Mouse (Mus musculus): ENCODE measurements around the gene Arhgap9.

Arhgap9 gene

GRCm38 (mm10) chr10:127322178-127322577 lies 414 bp downstream of the Arhgap9 start:
- no peak for DNase-seq (ENCODE audit: extremely low read depth, insufficient read length, low spot score)

GRCm38 (mm10) chr10:127322669-127323068 lies 905 bp downstream of the Arhgap9 start:
- DNase-seq (ENCODE audit: extremely low read depth, insufficient read length, low spot score), result no peak

GRCm38 (mm10) chr10:127323131-127323855 lies 1.5 kb downstream of the Arhgap9 start:
- no peak for DNase-seq (ENCODE audit: extremely low read depth, insufficient read length, low spot score)

GRCm38 (mm10) chr10:127324495-127324894 lies 2.7 kb downstream of the Arhgap9 start:
- no peak for DNase-seq (ENCODE audit: extremely low read depth, insufficient read length, low spot score)

- no peak for DNase-seq (ENCODE audit: extremely low read depth, insufficient read length, low spot score)
These were observed 3.8 kb downstream of the Arhgap9 start for GRCm38 (mm10) chr10:127325454-127326016.

- no peak for DNase-seq (ENCODE audit: extremely low read depth, insufficient read length, low spot score)
These were observed 4.4 kb downstream of the Arhgap9 start for GRCm38 (mm10) chr10:127326017-127326801.

- DNase-seq (ENCODE audit: extremely low read depth, insufficient read length, low spot score), result no peak
These were observed 5.1 kb downstream of the Arhgap9 start for GRCm38 (mm10) chr10:127326828-127327227.

GRCm38 (mm10) chr10:127327461-127328145 lies 5.8 kb downstream of the Arhgap9 start:
- no peak for DNase-seq (ENCODE audit: extremely low read depth, insufficient read length, low spot score)

- no peak for DNase-seq (ENCODE audit: extremely low read depth, insufficient read length, low spot score)
These were observed 8.4 kb downstream of the Arhgap9 start for GRCm38 (mm10) chr10:127330212-127330611.

GRCm38 (mm10) chr10:127332211-127332874 lies 10.6 kb downstream of the Arhgap9 start:
- no peak for DNase-seq (ENCODE audit: extremely low read depth, insufficient read length, low spot score)

GRCm38 (mm10) chr10:127333152-127333551 lies 11.4 kb downstream of the Arhgap9 start:
- DNase-seq (ENCODE audit: extremely low read depth, insufficient read length, low spot score), result no peak

GRCm38 (mm10) chr10:127335271-127335670 lies 13.5 kb downstream of the Arhgap9 start:
- DNase-seq (ENCODE audit: extremely low read depth, insufficient read length, low spot score), result no peak

GRCm38 (mm10) chr10:127336952-127337351 lies 15.2 kb downstream of the Arhgap9 start:
- no peak for DNase-seq (ENCODE audit: extremely low read depth, insufficient read length, low spot score)

GRCm38 (mm10) chr10:127337536-127338099 lies 15.9 kb downstream of the Arhgap9 start:
- no peak for DNase-seq (ENCODE audit: extremely low read depth, insufficient read length, low spot score)

- DNase-seq (ENCODE audit: extremely low read depth, insufficient read length, low spot score), result peak; percentile 80
These were observed 17.3 kb downstream of the Arhgap9 start for GRCm38 (mm10) chr10:127338930-127339682.

- DNase-seq (ENCODE audit: extremely low read depth, insufficient read length, low spot score), result peak; percentile 85
These were observed 18.2 kb downstream of the Arhgap9 start for GRCm38 (mm10) chr10:127339683-127340576.

- DNase-seq (ENCODE audit: extremely low read depth, insufficient read length, low spot score), result no peak
These were observed 19.0 kb downstream of the Arhgap9 start for GRCm38 (mm10) chr10:127340577-127341359.

- no peak for DNase-seq (ENCODE audit: extremely low read depth, insufficient read length, low spot score)
These were observed 19.6 kb downstream of the Arhgap9 start for GRCm38 (mm10) chr10:127341360-127341690.

Data from 3134 (cell line).